Mouse (Mus musculus) bone marrow macrophage, adult 2 months (primary cell): ENCODE data around the gene Serpina3i.
"Not testable (repeated sequence)": the region's sequence is repeated elsewhere in the genome, so short reads cannot be mapped to it uniquely, and the experiment has no call there.

Source experiments
- CTCF ChIP-seq: IDR thresholded peaks from 2 replicates; pipeline ENCODE4 v1.5.1; 2012; ENCODE audit warnings: low read depth, mild to moderate bottlenecking, low read length, moderate library complexity
- POLR2A ChIP-seq: IDR thresholded peaks from 2 replicates; pipeline ENCODE4 v1.6.1; 2012; ENCODE audit warnings: mild to moderate bottlenecking, low read depth, low read length, borderline replicate concordance

GRCm38 (mm10) chr12:104238048-104238447 lies 24.9 kb upstream of the Serpina3i start:
- not testable (repeated sequence) for TF ChIP-seq POLR2A, CTCF
